Mouse (Mus musculus) megakaryocyte progenitor cell, adult 5-6 weeks (primary cell): ENCODE results near the gene Gm28048. TPM values are rescaled to one million over a fixed set of nuclear protein-coding genes. Genes with fewer than 3 reads are reported as not detected.

ENCODE experiments used
- ATAC-seq: replicated peaks from 2 replicates; pipeline ENCODE4 v1.8.0; 2016; ENCODE audit warnings: mild to moderate bottlenecking, moderate TSS enrichment, inconsistent platforms; ENCODE audit not compliant: poor library complexity
- total RNA-seq, 2 experiments: library from RNA; stranded (forward) in 1 of 2; stranded (reverse) in 1 of 2; fragments of 157-497, 149-512 nt in 1 of 2; fragments of 200-1000 nt in 1 of 2; gene quantifications; 2 replicates each; pipeline versions ENCODE4 v1.2.3 to v1.2.4; 2015 to 2017

Gene Gm28048
- total RNA-seq, 2 experiments from 2014 or later, result 52.7 to 77.6 TPM

GRCm38 (mm10) chr11:22990393-22991126, 8.7 kb upstream of the Gm28048 start, which contains the start of gene Cct4:
Gene Cct4, plus strand, starts transcription at chr11:22990519.
- ATAC-seq, result peak; percentile 94

- ATAC-seq, result no peak
These were observed 7.9 kb upstream of the Gm28048 start for GRCm38 (mm10) chr11:22989786-22990185.

GRCm38 (mm10) chr11:22987357-22987756, 5.5 kb upstream of the Gm28048 start:
- ATAC-seq, result peak; percentile 45

GRCm38 (mm10) chr11:22985510-22985909, 3.6 kb upstream of the Gm28048 start:
- ATAC-seq, result no peak

GRCm38 (mm10) chr11:22982846-22983245, 956 bp upstream of the Gm28048 start:
- no peak for ATAC-seq

- peak; percentile 20 for ATAC-seq
These were observed 343 bp downstream of the Gm28048 start for GRCm38 (mm10) chr11:22981543-22981950.

- no peak for ATAC-seq
These were observed 849 bp downstream of the Gm28048 start for GRCm38 (mm10) chr11:22981041-22981440.

GRCm38 (mm10) chr11:22979221-22979620, 2.7 kb downstream of the Gm28048 start:
- peak; percentile 44 for ATAC-seq

GRCm38 (mm10) chr11:22978711-22979110, 3.2 kb downstream of the Gm28048 start:
- ATAC-seq, result no peak

- ATAC-seq, result no peak
These were observed 3.7 kb downstream of the Gm28048 start for GRCm38 (mm10) chr11:22978215-22978614.

- ATAC-seq, result no peak
These were observed 8.3 kb downstream of the Gm28048 start for GRCm38 (mm10) chr11:22973599-22973998.

GRCm38 (mm10) chr11:22972746-22973526, 9.0 kb downstream of the Gm28048 start:
- ATAC-seq, result peak; percentile 53

GRCm38 (mm10) chr11:22971835-22972709, 9.8 kb downstream of the Gm28048 start, which contains the start of gene Zrsr1:
Gene Zrsr1, plus strand, starts transcription at chr11:22972005.
- ATAC-seq, result peak; percentile 70

GRCm38 (mm10) chr11:22970546-22970945, 11.3 kb downstream of the Gm28048 start:
- ATAC-seq, result no peak

GRCm38 (mm10) chr11:22969486-22969885, 12.4 kb downstream of the Gm28048 start:
- ATAC-seq, result peak; percentile 45

- 0 out of 2 replicates have a peak, but pooled peaks have one; percentile 14 for ATAC-seq
These were observed 16.4 kb downstream of the Gm28048 start for GRCm38 (mm10) chr11:22965503-22965902.

GRCm38 (mm10) chr11:22964401-22964800, 17.5 kb downstream of the Gm28048 start:
- ATAC-seq, result no peak

- ATAC-seq, result 0 out of 2 replicates have a peak, but pooled peaks have one; percentile 44
These were observed 19.8 kb downstream of the Gm28048 start for GRCm38 (mm10) chr11:22962101-22962500.

GRCm38 (mm10) chr11:22957791-22958374, 24.0 kb downstream of the Gm28048 start:
- ATAC-seq, result no peak

- ATAC-seq, result peak; percentile 97
These were observed 25.1 kb downstream of the Gm28048 start for GRCm38 (mm10) chr11:22956830-22957229.
